Mouse (Mus musculus): ENCODE data around the gene Nbas. TPM values are rescaled to one million over a fixed set of nuclear protein-coding genes. Genes with fewer than 3 reads are reported as not detected.
A peak's percentile ranks its signal among the peaks of the same experiment; 100 is the strongest.

The Nbas gene
- polyA plus RNA-seq, 1 experiment from 2014 or later: 18.3 TPM

DNA sequence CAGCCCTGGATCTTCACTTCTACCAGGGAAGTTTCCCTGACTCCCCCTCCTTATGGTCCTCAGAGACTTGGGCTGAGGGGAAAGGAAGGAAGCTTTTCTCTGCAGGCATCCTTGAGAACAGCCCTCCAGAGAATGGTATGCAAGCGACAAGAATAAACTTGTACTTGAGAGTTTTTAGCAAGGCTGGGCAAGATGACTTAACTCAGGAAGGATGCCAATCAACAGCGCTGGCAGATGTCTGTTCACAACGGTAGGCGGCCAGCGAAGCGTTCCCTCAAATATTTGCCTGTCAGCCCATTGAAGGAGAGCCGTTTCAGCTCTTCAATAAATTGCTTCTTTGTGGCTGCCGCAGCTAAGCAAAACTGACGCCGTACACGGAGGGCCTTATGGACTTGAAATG, 340.1 kb downstream of the Nbas start:
- no peak overlapping the region for H3K27ac ChIP-seq
- DNase-seq (ENCODE audit: low spot score): no peak
- H3K4me3 ChIP-seq: no peak overlapping the region
- H3K36me3 ChIP-seq: no peaks in the 10 kb centered on the region
- no peaks in the 10 kb centered on the region for H3K27me3 ChIP-seq (ENCODE audit: low read depth, poor library complexity, severe bottlenecking)
- no peaks in the 10 kb centered on the region for H3K9me3 ChIP-seq (replicated peaks)
- WGBS: 84% methylated on average over 11 of the region's 11 CpGs
- peaks cover 13% of the 10 kb centered on the region for H3K4me1 ChIP-seq

- Histone ChIP-seq H3K4me3 (no peak overlapping the region), H3K27me3 (ENCODE audit: low read depth, poor library complexity, severe bottlenecking) (no peaks in the 10 kb centered on the region), H3K9me3 (replicated peaks) (no peaks in the 10 kb centered on the region), H3K27ac (no peak overlapping the region), H3K4me1 (peaks cover 13% of the 10 kb centered on the region), H3K36me3 (no peaks in the 10 kb centered on the region)
- no peak for DNase-seq (ENCODE audit: low spot score)
- WGBS: 20% methylated on average over 2 of the region's 2 CpGs
Measured at GRCm38 (mm10) chr12:13613041-13613440, 344.1 kb downstream of the Nbas start.

- H3K36me3 ChIP-seq: no peaks in the 10 kb centered on the region
- no peak for DNase-seq (ENCODE audit: low spot score)
- H3K27me3 ChIP-seq (ENCODE audit: low read depth, poor library complexity, severe bottlenecking): no peaks in the 10 kb centered on the region
- H3K4me1 ChIP-seq: peaks cover 9% of the 10 kb centered on the region
- H3K27ac ChIP-seq: no peak overlapping the region
- 86% methylated on average over 7 of the region's 7 CpGs for WGBS
- no peak overlapping the region for H3K4me3 ChIP-seq
- no peaks in the 10 kb centered on the region for H3K9me3 ChIP-seq (replicated peaks)
Measured at GRCm38 (mm10) chr12:13615661-13616060, 346.7 kb downstream of the Nbas start.

- no peaks in the 10 kb centered on the region for H3K4me1 ChIP-seq
- H3K36me3 ChIP-seq: no peaks in the 10 kb centered on the region
- no peaks in the 10 kb centered on the region for H3K27me3 ChIP-seq (ENCODE audit: low read depth, poor library complexity, severe bottlenecking)
- H3K4me3 ChIP-seq: no peak overlapping the region
- no peaks in the 10 kb centered on the region for H3K9me3 ChIP-seq (replicated peaks)
- H3K27ac ChIP-seq: no peak overlapping the region
- WGBS: 90% methylated on average over 15 of the region's 15 CpGs
- DNase-seq (ENCODE audit: low spot score): no peak
Measured at GRCm38 (mm10) chr12:13622150-13622822, 353.4 kb downstream of the Nbas start.

- Histone ChIP-seq H3K9me3 (replicated peaks) (no peaks in the 10 kb centered on the region), H3K36me3 (no peaks in the 10 kb centered on the region), H3K27me3 (ENCODE audit: low read depth, poor library complexity, severe bottlenecking) (no peaks in the 10 kb centered on the region), H3K4me3 (no peak overlapping the region), H3K4me1 (no peaks in the 10 kb centered on the region), H3K27ac (no peak overlapping the region)
- DNase-seq (ENCODE audit: low spot score): peak; percentile 47
- WGBS: 61% methylated on average over 12 of the region's 12 CpGs
Measured at GRCm38 (mm10) chr12:13626803-13627706, 358.1 kb downstream of the Nbas start.

Other genes starting within 250 kb of the Nbas start
- 199 and 208 TPM in 2 replicates for gene Ddx1, start 19.9 kb upstream of the Nbas start, polyA plus RNA-seq (2016; fragmentation: Nextera tagmentation; extraction: Ambion mirVana)

Measured in limb, embryonic 10.5 days (tissue).